Mouse (Mus musculus): ENCODE results near the gene Coasy. TPM values are rescaled to one million over a fixed set of nuclear protein-coding genes. Genes with fewer than 3 reads are reported as not detected.

The Coasy gene
- 28.1 and 33.5 TPM in 2 replicates for polyA plus RNA-seq (2012)

DNA sequence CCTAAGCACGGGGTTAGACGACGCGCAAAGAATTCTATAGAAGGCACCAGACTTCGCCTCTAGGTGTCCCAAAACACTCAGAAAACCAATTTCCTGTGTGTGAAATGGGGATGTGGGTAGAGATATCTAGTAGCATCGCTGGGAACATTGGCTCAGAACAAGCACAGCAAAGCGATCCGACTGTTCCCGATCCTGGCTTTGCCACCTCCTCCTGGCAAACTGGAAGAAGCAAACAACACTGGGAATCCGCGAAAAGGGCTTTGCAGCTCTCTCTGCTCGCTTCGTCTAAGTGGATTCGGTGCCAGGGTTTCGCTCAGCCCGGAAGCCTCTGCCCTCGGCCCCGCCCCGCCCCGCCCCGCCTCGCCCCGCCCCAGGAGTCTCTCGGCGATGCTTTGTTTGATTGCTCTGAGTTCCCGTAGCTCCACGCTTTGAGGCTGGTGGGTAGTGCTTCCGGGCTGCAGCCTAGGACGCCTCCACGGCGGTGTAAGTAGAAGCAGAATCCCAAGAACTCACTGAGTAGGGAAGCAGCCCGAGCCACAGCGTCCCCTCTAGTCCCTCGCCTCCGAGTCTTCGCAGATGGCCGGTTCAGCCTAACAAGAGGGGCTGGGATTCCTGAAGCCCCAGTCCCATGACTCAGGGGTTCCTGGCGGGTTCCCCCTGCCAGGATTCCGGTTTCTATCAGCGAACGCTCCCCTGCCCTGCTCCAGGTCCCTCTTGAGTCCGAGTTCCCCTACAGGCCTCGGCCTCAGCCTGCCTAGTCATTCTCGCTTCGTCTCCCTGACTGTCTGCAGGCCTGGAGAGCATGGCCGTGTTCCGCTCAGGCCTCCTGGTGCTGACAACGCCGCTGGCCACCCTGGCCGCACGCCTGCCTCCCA is at the start of gene Coasy:
Gene Coasy, plus strand, starts transcription at position 358 of the 875 bp plus-strand sequence.

DNA sequence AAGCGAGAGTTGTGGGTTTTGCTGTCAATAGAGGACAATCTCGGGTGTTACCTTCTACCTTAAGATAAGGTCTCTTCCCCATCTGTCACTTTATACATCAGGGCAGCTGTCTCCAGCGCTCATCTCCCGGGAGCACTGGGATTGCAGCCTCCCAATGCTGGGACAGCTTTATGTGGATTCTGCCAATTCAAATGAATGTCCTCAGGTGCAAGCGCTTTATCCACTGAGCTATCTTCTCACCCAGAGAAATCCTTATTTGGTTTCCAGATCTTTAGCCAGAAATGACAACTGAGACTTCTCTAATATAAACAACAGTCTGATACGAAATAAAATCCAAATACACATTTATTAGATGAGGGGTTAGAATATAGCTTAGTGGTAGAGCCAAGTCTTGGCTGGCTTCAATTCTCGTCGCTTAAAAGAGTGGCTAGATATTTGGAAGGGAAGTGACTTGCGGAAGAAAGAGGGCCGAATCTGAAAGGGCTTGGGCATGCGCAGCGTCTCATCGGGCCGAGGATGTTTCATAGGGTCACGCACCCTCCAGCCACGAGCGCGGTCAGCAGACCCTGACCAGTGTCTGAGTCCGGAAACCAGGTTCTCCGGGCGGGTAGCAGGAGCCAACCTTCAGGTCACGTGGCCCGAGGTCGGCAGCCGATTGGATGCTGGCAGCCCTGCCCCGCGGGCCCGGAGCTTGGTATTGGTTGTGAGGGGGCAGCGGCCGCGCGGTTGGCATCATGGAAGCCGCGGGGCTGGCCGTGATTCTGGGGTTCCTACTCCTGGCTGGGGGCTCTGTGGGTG is 12.8 kb upstream of the Coasy start, which contains the start of gene Naglu:
Gene Naglu, plus strand, starts transcription at position 622 of the 798 bp plus-strand sequence.

DNA sequence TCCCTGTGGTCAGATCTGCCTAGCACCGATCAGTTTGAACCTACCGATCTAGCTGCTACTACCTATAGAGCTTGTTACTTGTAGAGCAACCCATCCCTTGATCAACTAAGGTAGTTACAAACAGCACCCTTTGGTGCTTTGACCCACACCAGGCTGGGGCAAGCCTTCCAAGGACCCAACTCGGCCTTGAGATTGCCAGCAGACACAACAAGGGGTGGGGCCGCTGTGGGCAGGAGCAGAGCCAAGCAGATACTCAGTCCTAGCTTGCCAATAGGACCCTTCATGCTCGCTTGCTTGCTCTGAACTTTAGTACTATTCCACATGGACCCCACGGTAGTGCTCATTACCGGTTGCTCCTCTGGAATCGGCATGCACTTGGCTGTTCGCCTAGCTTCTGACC is 4.2 kb upstream of the Coasy start, which contains the start of gene Hsd17b1:
Gene Hsd17b1, plus strand, starts transcription at position 291 of the 400 bp plus-strand sequence.

DNA sequence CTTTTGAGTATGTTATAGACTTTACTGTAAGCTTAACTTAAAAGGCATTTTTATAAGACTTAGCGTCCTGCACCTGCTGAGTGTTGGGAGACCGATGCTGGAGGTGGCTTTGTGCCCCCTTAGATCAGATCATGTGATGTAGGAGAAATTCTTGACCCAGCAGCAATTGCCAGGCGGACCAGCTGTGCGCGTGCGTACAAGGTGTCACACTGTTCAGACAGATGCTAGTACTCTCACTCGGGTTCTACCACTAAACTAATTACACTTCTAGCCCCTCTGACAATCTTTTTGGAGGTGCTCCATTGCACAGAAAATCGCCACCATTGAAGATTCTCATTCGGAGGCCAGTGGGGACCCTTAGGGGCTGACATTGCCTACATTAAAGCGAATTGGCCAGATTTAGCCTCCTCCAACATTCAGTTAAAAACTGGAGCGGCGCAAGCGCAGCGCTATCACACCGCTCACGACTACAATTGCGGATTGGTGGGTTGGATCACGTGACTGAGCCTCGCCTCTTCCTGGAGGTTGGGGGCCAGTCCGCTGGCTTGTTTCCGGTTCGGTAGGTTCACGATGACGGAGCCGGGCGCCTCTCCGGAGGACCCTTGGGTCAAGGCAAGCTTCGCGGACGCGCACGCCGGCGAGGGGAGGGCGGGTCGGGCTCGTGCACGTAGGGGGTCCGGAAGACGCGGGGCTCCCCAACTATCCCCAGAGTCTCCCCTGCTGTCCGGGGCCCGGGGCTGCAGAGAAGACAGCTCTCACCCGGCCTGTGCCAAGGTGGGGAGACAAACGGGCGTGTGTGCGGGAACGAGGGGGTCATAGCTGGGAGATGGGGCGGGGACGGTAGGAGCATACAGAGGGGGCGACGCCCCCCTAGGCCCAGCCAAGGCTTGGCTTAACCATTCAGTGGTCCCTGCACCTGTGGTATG is 4.7 kb downstream of the Coasy start, which contains the start of gene Mlx:
Gene Mlx, plus strand, starts transcription at position 522 of the 926 bp plus-strand sequence.

DNA sequence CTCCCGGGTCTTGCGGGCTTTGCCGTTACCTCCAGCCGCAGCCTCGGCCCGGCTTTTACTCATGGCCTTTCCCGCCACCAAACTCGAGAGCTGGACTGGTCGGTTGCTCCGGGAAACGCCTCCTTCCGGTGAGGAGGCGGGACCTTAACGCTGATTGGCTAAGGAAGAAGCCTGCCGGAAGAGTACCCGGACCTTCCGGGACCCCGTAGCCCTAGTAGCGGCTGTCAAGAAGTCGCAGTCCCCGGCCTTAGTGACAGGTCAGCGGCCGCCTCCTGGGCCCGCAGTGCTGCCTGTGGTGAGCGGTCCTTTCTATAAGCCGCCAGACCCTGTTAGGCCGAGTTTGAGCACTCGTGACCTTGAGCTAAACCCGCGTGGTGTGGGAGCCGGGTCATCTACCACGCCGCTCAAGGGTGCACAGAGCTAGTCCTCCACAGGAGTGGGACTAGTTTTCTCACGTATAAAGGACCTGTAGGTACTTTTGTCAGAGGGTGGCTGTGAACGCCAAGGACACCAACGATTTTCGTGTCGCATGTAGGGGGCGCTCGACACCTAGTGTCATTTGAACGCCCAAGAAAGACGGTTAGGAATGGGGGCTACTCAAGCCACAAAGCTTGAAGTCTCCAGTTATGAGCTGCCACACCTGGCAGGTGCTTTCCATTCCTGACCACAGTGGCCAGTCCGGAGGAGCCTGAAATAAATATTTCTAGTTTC is 13.1 kb downstream of the Coasy start, which contains the start of gene Psmc3ip:
Gene Psmc3ip, minus strand, starts transcription at position 123 of the 711 bp plus-strand sequence.

DNA sequence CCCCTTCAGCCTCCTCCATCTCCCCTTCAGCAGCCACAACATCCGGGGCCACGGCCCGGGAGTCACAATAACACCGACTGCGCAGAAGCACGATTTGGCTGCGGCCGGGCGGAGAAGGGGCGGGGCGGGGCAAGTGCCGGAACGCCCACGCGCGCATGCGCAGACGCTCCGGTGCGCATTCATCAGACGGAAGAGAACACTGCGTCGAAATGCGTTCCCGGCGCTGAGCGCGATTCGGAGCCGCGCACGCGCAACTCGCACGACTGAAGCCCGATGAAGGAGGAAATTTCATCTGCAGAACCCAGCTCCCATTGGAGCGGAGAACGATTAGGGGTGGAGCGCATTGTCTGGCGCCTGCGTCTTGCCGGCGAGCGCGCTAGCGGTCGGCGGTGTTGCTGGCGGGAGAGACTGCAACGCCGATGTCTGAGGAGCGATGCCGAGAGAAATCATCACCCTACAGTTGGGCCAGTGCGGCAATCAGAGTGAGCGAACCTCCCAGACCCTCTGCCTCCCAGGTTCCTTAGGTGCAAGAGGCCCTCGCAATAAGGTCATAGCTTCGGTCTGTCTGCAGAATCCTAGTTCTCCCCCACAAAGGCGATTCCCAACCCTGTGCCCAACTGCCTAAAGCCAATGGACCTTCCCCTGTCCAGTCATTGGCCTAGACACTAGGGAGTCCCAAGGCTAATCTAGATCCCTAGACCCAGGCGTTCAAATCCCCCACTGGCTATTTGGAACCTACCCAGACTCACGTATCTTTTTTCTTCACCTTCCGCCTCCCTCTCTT is 37.6 kb downstream of the Coasy start, which contains the start of the genes Retreg3 and Tubg1:
Gene Retreg3, minus strand, starts transcription at position 133 of the 784 bp plus-strand sequence.
Gene Tubg1, plus strand, starts transcription at position 178 of the 784 bp plus-strand sequence.

Other genes starting within 250 kb of the Coasy start
- 36.7 and 47.9 TPM in 2 replicates for gene Stat5b, start 231.8 kb upstream of the Coasy start, polyA plus RNA-seq (2012)
- gene Stat5a, start 223.2 kb upstream of the Coasy start, polyA plus RNA-seq (2012), result 36.0 and 46.8 TPM in 2 replicates
- gene Stat3, start 143.0 kb upstream of the Coasy start, polyA plus RNA-seq (2012), result 55.6 and 64.4 TPM in 2 replicates
- gene Cavin1, start 111.7 kb upstream of the Coasy start, polyA plus RNA-seq (2012), result 11.1 and 19.8 TPM in 2 replicates
- gene Atp6v0a1, start 73.1 kb upstream of the Coasy start, polyA plus RNA-seq (2012), result 14.5 and 15.3 TPM in 2 replicates
- 10.9 and 18.8 TPM in 2 replicates for gene Naglu, start 12.6 kb upstream of the Coasy start, polyA plus RNA-seq (2012)
- 14.7 and 25.8 TPM in 2 replicates for gene Hsd17b1, start 4.2 kb upstream of the Coasy start, polyA plus RNA-seq (2012)
- gene Mlx, start 4.7 kb downstream of the Coasy start, polyA plus RNA-seq (2012), result 25.5 and 26.1 TPM in 2 replicates
- 31.9 and 37.0 TPM in 2 replicates for gene Psmc3ip, start 12.9 kb downstream of the Coasy start, polyA plus RNA-seq (2012)
- 10.3 and 11.6 TPM in 2 replicates for gene Retreg3, start 37.3 kb downstream of the Coasy start, polyA plus RNA-seq (2012)
- 65.7 and 69.7 TPM in 2 replicates for gene Tubg1, start 37.4 kb downstream of the Coasy start, polyA plus RNA-seq (2012)
- gene Tubg2, start 73.3 kb downstream of the Coasy start, polyA plus RNA-seq (2012), result 0.12 TPM in 1 of 2 replicates, not detected in the other
- gene Cntnap1, start 88.0 kb downstream of the Coasy start, polyA plus RNA-seq (2012), result 1.3 and 1.7 TPM in 2 replicates
- gene Plekhh3, start 88.8 kb downstream of the Coasy start, polyA plus RNA-seq (2012), result 1.7 and 2.8 TPM in 2 replicates
- 0.12 and 0.25 TPM in 2 replicates for gene Ccr10, start 92.9 kb downstream of the Coasy start, polyA plus RNA-seq (2012)
- 4.0 and 4.4 TPM in 2 replicates for gene Ezh1, start 143.9 kb downstream of the Coasy start, polyA plus RNA-seq (2012)
- 0.44 TPM in 1 of 2 replicates, not detected in the other for gene Ramp2, start 163.5 kb downstream of the Coasy start, polyA plus RNA-seq (2012)
- 95.7 and 108 TPM in 2 replicates for gene Vps25, start 171.1 kb downstream of the Coasy start, polyA plus RNA-seq (2012)
- 0.48 and 1.5 TPM in 2 replicates for gene Wnk4, start 178.0 kb downstream of the Coasy start, polyA plus RNA-seq (2012)
- gene Cntd1, start 196.4 kb downstream of the Coasy start, polyA plus RNA-seq (2012), result 0.18 and 0.28 TPM in 2 replicates
- 27.4 and 27.5 TPM in 2 replicates for gene Coa3, start 196.5 kb downstream of the Coasy start, polyA plus RNA-seq (2012)
- gene Becn1, start 219.7 kb downstream of the Coasy start, polyA plus RNA-seq (2012), result 116 and 157 TPM in 2 replicates
- 57.6 and 67.2 TPM in 2 replicates for gene Psme3, start 233.6 kb downstream of the Coasy start, polyA plus RNA-seq (2012)
- 3.4 and 5.3 TPM in 2 replicates for gene Aoc2, start 242.5 kb downstream of the Coasy start, polyA plus RNA-seq (2012)
- 0.09 TPM in 1 of 2 replicates, not detected in the other for gene Aoc3, start 248.0 kb downstream of the Coasy start, polyA plus RNA-seq (2012)

Data from megakaryocyte-erythroid progenitor cell, adult 5 weeks (primary cell).